ENCODE assay signal across 19 mouse cellular contexts in genomic region chr6:28516618-28517017, GRCm38 (mm10). TPM values are rescaled to one million over a fixed set of nuclear protein-coding genes. Genes with fewer than 3 reads are reported as not detected.
DNase-seq lines count a peak whose midpoint lies in the region; ATAC-seq and TF ChIP-seq lines count a peak whose summit lies in the region.
"Had no signal": no experiment of that assay in that cellular context is flagged by ENCODE, and none has a peak within 500 bp of the region (broad histone marks: within the 10 kb centered on the region; RNA-seq: fewer than 3 reads in every experiment).

No protein-coding gene starts in this region.

- H3K9me3 ChIP-seq in forebrain, embryonic 13.5 days (replicated peaks): no peaks in the 10 kb centered on the region
- no peaks in the 10 kb centered on the region for H3K9me3 ChIP-seq in forebrain, embryonic 16.5 days (ENCODE audit: control insufficient read depth, low read length)
- H3K9me3 ChIP-seq in hindbrain, postnatal 0 days (ENCODE audit: low read length): no peaks in the 10 kb centered on the region
- H3K9me3 ChIP-seq in hindbrain, embryonic 10.5 days: no peaks in the 10 kb centered on the region
- H3K9me3 ChIP-seq in midbrain, embryonic 13.5 days: no peaks in the 10 kb centered on the region
- H3K9me3 ChIP-seq in heart, embryonic 12.5 days (replicated peaks): no peaks in the 10 kb centered on the region
- H3K9me3 ChIP-seq: embryonic facial prominence, embryonic 15.5 days; forebrain, embryonic 10.5 days had no signal

- DNase-seq in hindbrain, postnatal 0 days (ENCODE audit: low spot score): peak; percentile 20
- no peak for DNase-seq in hindbrain, embryonic 10.5 days (ENCODE audit: low spot score)
- DNase-seq in brain, embryonic 14.5 days (ENCODE audit: low read depth): peak; percentile 63
- no peak for DNase-seq in kidney, adult 9 months
- DNase-seq: adrenal gland, postnatal 14 days; cerebellum, adult 18-20 months; cerebellum, adult 9-11 months; cerebellum, postnatal 36 days; gastrocnemius, postnatal 36 days; heart, postnatal 10 days; heart, postnatal 4 days had no signal

- H3K9ac ChIP-seq in forebrain, embryonic 13.5 days: no peak overlapping the region
- H3K9ac ChIP-seq in forebrain, embryonic 16.5 days (replicated peaks; ENCODE audit: low read depth, low read length): no peak overlapping the region
- no peak overlapping the region for H3K9ac ChIP-seq in hindbrain, postnatal 0 days (replicated peaks; ENCODE audit: low read length)
- H3K9ac ChIP-seq in midbrain, embryonic 13.5 days (replicated peaks): no peak overlapping the region
- no peak overlapping the region for H3K9ac ChIP-seq in heart, embryonic 12.5 days
- H3K9ac ChIP-seq: embryonic facial prominence, embryonic 15.5 days had no signal

- no peak overlapping the region for H3K4me3 ChIP-seq in forebrain, embryonic 13.5 days
- no peak overlapping the region for H3K4me3 ChIP-seq in forebrain, embryonic 16.5 days (replicated peaks; ENCODE audit: low read length)
- H3K4me3 ChIP-seq in hindbrain, postnatal 0 days (ENCODE audit: low read length): no peak overlapping the region
- H3K4me3 ChIP-seq in hindbrain, embryonic 10.5 days: no peak overlapping the region
- no peak overlapping the region for H3K4me3 ChIP-seq in midbrain, embryonic 13.5 days (replicated peaks)
- no peak overlapping the region for H3K4me3 ChIP-seq in heart, embryonic 12.5 days
- H3K4me3 ChIP-seq: embryonic facial prominence, embryonic 15.5 days; erythroblast, embryonic 14.5 days; forebrain, embryonic 10.5 days had no signal

- ATAC-seq in forebrain, embryonic 13.5 days: no peak
- ATAC-seq in forebrain, embryonic 16.5 days: no peak
- no peak for ATAC-seq in hindbrain, postnatal 0 days
- ATAC-seq in midbrain, embryonic 13.5 days: peak; percentile 89
- no peak for ATAC-seq in heart, embryonic 12.5 days (ENCODE audit: insufficient number of reproducible peaks, low FRiP score)
- ATAC-seq: intestine, postnatal 0 days had no signal

- H3K27ac ChIP-seq in forebrain, embryonic 13.5 days: peak overlapping the region; percentile 25; the same call in 1 of the 2 replicates
- H3K27ac ChIP-seq in forebrain, embryonic 16.5 days (ENCODE audit: low read length): no peak overlapping the region
- no peak overlapping the region for H3K27ac ChIP-seq in hindbrain, postnatal 0 days
- H3K27ac ChIP-seq in hindbrain, embryonic 10.5 days: no peak overlapping the region
- H3K27ac ChIP-seq in midbrain, embryonic 13.5 days: no peak overlapping the region
- no peak overlapping the region for H3K27ac ChIP-seq in heart, embryonic 12.5 days (ENCODE audit: poor library complexity, severe bottlenecking)
- H3K27ac ChIP-seq: embryonic facial prominence, embryonic 15.5 days; forebrain, embryonic 10.5 days had no signal

- H3K27me3 ChIP-seq in forebrain, embryonic 13.5 days: no peaks in the 10 kb centered on the region
- H3K27me3 ChIP-seq in forebrain, embryonic 16.5 days (replicated peaks; ENCODE audit: control insufficient read depth, insufficient read depth, low read length): no peaks in the 10 kb centered on the region
- no peaks in the 10 kb centered on the region for H3K27me3 ChIP-seq in hindbrain, postnatal 0 days (ENCODE audit: insufficient read depth, low read length)
- no peaks in the 10 kb centered on the region for H3K27me3 ChIP-seq in hindbrain, embryonic 10.5 days (ENCODE audit: insufficient read depth, poor library complexity, severe bottlenecking)
- no peaks in the 10 kb centered on the region for H3K27me3 ChIP-seq in midbrain, embryonic 13.5 days
- H3K27me3 ChIP-seq in heart, embryonic 12.5 days (replicated peaks): no peaks in the 10 kb centered on the region
- H3K27me3 ChIP-seq: embryonic facial prominence, embryonic 15.5 days had no signal

- H3K4me2 ChIP-seq in forebrain, embryonic 13.5 days: no peak overlapping the region
- no peak overlapping the region for H3K4me2 ChIP-seq in forebrain, embryonic 16.5 days (ENCODE audit: low read length)
- no peak overlapping the region for H3K4me2 ChIP-seq in hindbrain, postnatal 0 days (ENCODE audit: low read depth, low read length)
- H3K4me2 ChIP-seq in midbrain, embryonic 13.5 days (replicated peaks): no peak overlapping the region
- H3K4me2 ChIP-seq in heart, embryonic 12.5 days: no peak overlapping the region
- H3K4me2 ChIP-seq: embryonic facial prominence, embryonic 15.5 days had no signal

- WGBS in forebrain, embryonic 13.5 days: 44% methylated on average over 2 of the region's 2 CpGs
- 36% methylated on average over 2 of the region's 2 CpGs for WGBS in forebrain, embryonic 16.5 days
- 34% methylated on average over 2 of the region's 2 CpGs for WGBS in hindbrain, postnatal 0 days
- 74% methylated on average over 2 of the region's 2 CpGs for whole genome bisulfite sequencing in hindbrain, embryonic 10.5 days
- 18% methylated on average over 2 of the region's 2 CpGs for WGBS in midbrain, embryonic 13.5 days
- WGBS in heart, embryonic 12.5 days: 81% methylated on average over 2 of the region's 2 CpGs

- no peak for TF ChIP-seq CTCF in hindbrain, postnatal 0 days (IDR thresholded peaks at IDR 0.05; ENCODE audit: low read depth)
- TF ChIP-seq CTCF in brain, embryonic 14.5 days (IDR thresholded peaks at IDR 0.05; ENCODE audit: borderline replicate concordance, extremely low read depth, insufficient read depth, insufficient read length): no peak

- H3K4me1 ChIP-seq in forebrain, embryonic 13.5 days: 0 out of 2 replicates have a peak, but pooled peaks cover 3% of the 10 kb centered on the region
- H3K4me1 ChIP-seq in forebrain, embryonic 16.5 days (replicated peaks; ENCODE audit: control insufficient read depth, insufficient read depth, low read length): no peaks in the 10 kb centered on the region
- H3K4me1 ChIP-seq in hindbrain, postnatal 0 days (ENCODE audit: insufficient read depth, low read length): no peaks in the 10 kb centered on the region
- H3K4me1 ChIP-seq in hindbrain, embryonic 10.5 days (replicated peaks): no peaks in the 10 kb centered on the region
- H3K4me1 ChIP-seq in midbrain, embryonic 13.5 days (replicated peaks): peaks cover 21% of the 10 kb centered on the region
- 0 out of 2 replicates have a peak, but pooled peaks cover 3% of the 10 kb centered on the region for H3K4me1 ChIP-seq in heart, embryonic 12.5 days (replicated peaks)
- H3K4me1 ChIP-seq: embryonic facial prominence, embryonic 15.5 days had no signal

- TF ChIP-seq POLR2A in brain, embryonic 14.5 days (IDR thresholded peaks at IDR 0.05; ENCODE audit: borderline replicate concordance, extremely low read depth, insufficient read depth, insufficient read length, poor library complexity, severe bottlenecking): no peak

- H3K36me3 ChIP-seq in forebrain, embryonic 13.5 days (ENCODE audit: poor library complexity, severe bottlenecking): peaks cover 24% of the 10 kb centered on the region
- H3K36me3 ChIP-seq in forebrain, embryonic 16.5 days (ENCODE audit: control insufficient read depth, insufficient read depth): 0 out of 2 replicates have a peak, but pooled peaks cover 2% of the 10 kb centered on the region
- H3K36me3 ChIP-seq in hindbrain, postnatal 0 days (ENCODE audit: insufficient read depth, low read length): peaks cover 14% of the 10 kb centered on the region
- H3K36me3 ChIP-seq in hindbrain, embryonic 10.5 days: peaks cover 65% of the 10 kb centered on the region
- peaks cover 38% of the 10 kb centered on the region for H3K36me3 ChIP-seq in midbrain, embryonic 13.5 days
- peaks cover 43% of the 10 kb centered on the region for H3K36me3 ChIP-seq in heart, embryonic 12.5 days

RNA-seq across cellular contexts. Expression of gene Snd1, which starts 41.7 kb away (rescaled TPM):
- 80.1 and 83.5 TPM in 2 replicates for polyA plus RNA-seq in forebrain, embryonic 13.5 days (2015; fragmentation: Nextera tagmentation; extraction: Ambion mirVana)
- 81.0 and 86.1 TPM in 2 replicates for polyA plus RNA-seq in forebrain, embryonic 16.5 days (2015; fragmentation: Nextera tagmentation; extraction: Ambion mirVana)
- 76.1 and 85.5 TPM in 2 replicates for total RNA-seq in hindbrain, postnatal 0 days (2014; rRNA removed)
- polyA plus RNA-seq in hindbrain, postnatal 0 days (2015; fragmentation: Nextera tagmentation; extraction: Ambion mirVana): 63.0 and 67.6 TPM in 2 replicates
- 112 and 117 TPM in 2 replicates for polyA plus RNA-seq in hindbrain, embryonic 10.5 days (2016; fragmentation: Nextera tagmentation; extraction: Ambion mirVana)
- polyA plus RNA-seq in brain, embryonic 14.5 days (2012; rRNA removed): 59.2 and 73.1 TPM in 2 replicates
- 82.4 and 86.5 TPM in 2 replicates for polyA plus RNA-seq in midbrain, embryonic 13.5 days (2015; fragmentation: Nextera tagmentation; extraction: Ambion mirVana)
- polyA plus RNA-seq in heart, embryonic 12.5 days (2016; fragmentation: Nextera tagmentation; extraction: Ambion mirVana): 95.2 and 98.3 TPM in 2 replicates

Comparison
In these comparisons a context has a peak if more than half of its experiments do, and no peak if none do; other contexts are left out.
1. DNase-seq: peak in hindbrain, postnatal 0 days (single experiment) and brain, embryonic 14.5 days (single experiment); none in hindbrain, embryonic 10.5 days (single experiment) and kidney, adult 9 months (single experiment).